Mouse (Mus musculus): Measurements from ENCODE around the gene 1700047I17Rik2.
"Not testable (repeated sequence)": the region's sequence is repeated elsewhere in the genome, so short reads cannot be mapped to it uniquely, and the experiment has no call there.

Gene 1700047I17Rik2

GRCm38 (mm10) chr12:55199306-55199705, at the start of gene 1700047I17Rik2:
Gene 1700047I17Rik2, plus strand, starts transcription at chr12:55199592.
- not testable (repeated sequence) for DNase-seq (ENCODE audit: low read depth, low spot score)

- not testable (repeated sequence) for DNase-seq (ENCODE audit: low read depth, low spot score)
Measured at GRCm38 (mm10) chr12:55154559-55155448, 44.6 kb upstream of the 1700047I17Rik2 start, which contains the start of gene Srp54b. Gene Srp54b, plus strand, starts transcription at chr12:55155104.

- not testable (repeated sequence) for DNase-seq (ENCODE audit: low read depth, low spot score)
Measured at GRCm38 (mm10) chr12:55155449-55155783, 44.0 kb upstream of the 1700047I17Rik2 start.

- DNase-seq (ENCODE audit: low read depth, low spot score) = not testable (repeated sequence)
Measured at GRCm38 (mm10) chr12:55167034-55167557, 32.3 kb upstream of the 1700047I17Rik2 start.

- not testable (repeated sequence) for DNase-seq (ENCODE audit: low read depth, low spot score)
Measured at GRCm38 (mm10) chr12:55187686-55188085, 11.7 kb upstream of the 1700047I17Rik2 start.

GRCm38 (mm10) chr12:55189127-55189526, 10.3 kb upstream of the 1700047I17Rik2 start:
- DNase-seq (ENCODE audit: low read depth, low spot score) = not testable (repeated sequence)

- DNase-seq (ENCODE audit: low read depth, low spot score) = not testable (repeated sequence)
Measured at GRCm38 (mm10) chr12:55199799-55200198, 407 bp downstream of the 1700047I17Rik2 start.

- DNase-seq (ENCODE audit: low read depth, low spot score) = not testable (repeated sequence)
Measured at GRCm38 (mm10) chr12:55212944-55213343, 13.6 kb downstream of the 1700047I17Rik2 start.

- DNase-seq (ENCODE audit: low read depth, low spot score) = not testable (repeated sequence)
Measured at GRCm38 (mm10) chr12:55229626-55230519, 30.5 kb downstream of the 1700047I17Rik2 start, which contains the start of gene Srp54c. Gene Srp54c, plus strand, starts transcription at chr12:55230168.

GRCm38 (mm10) chr12:55230520-55230861, 31.1 kb downstream of the 1700047I17Rik2 start:
- DNase-seq (ENCODE audit: low read depth, low spot score) = not testable (repeated sequence)

- DNase-seq (ENCODE audit: low read depth, low spot score) = not testable (repeated sequence)
Measured at GRCm38 (mm10) chr12:55242243-55242642, 42.9 kb downstream of the 1700047I17Rik2 start.

GRCm38 (mm10) chr12:55261950-55262349, 62.6 kb downstream of the 1700047I17Rik2 start:
- DNase-seq (ENCODE audit: low read depth, low spot score) = not testable (repeated sequence)

- not testable (repeated sequence) for DNase-seq (ENCODE audit: low read depth, low spot score)
Measured at GRCm38 (mm10) chr12:55263385-55263784, 64.0 kb downstream of the 1700047I17Rik2 start.

All from brain, adult 2 months (tissue).